Mouse (Mus musculus) heart, embryonic 13.5 days (tissue): ENCODE measurements around the gene Spin2g. TPM values are rescaled to one million over a fixed set of nuclear protein-coding genes. Genes with fewer than 3 reads are reported as not detected.
"Not testable (repeated sequence)": the region's sequence is repeated elsewhere in the genome, so short reads cannot be mapped to it uniquely, and the experiment has no call there.

Source experiments
- ATAC-seq: fragments of 200-750 bp; cut with Nextera tagmentation; 2 replicates; pipeline ENCODE4 v1.8.0; 2017; ENCODE audit warnings: moderate TSS enrichment; ENCODE audit not compliant: insufficient number of reproducible peaks, low FRiP score, low TSS enrichment; ENCODE audit errors: extremely low read depth
- H3K27ac ChIP-seq: fragments of 300-500 bp; sonication (generic); replicated peaks from 2 replicates; pipeline ENCODE4 v1.5.1; 2015; ENCODE audit warnings: moderate library complexity, mild to moderate bottlenecking, inconsistent platforms
- H3K27me3 ChIP-seq: fragments of 300-500 bp; sonication (generic); replicated peaks from 2 replicates; pipeline ENCODE4 v1.6.1; 2015; ENCODE audit warnings: mild to moderate bottlenecking, inconsistent platforms
- H3K36me3 ChIP-seq: fragments of 300-500 bp; sonication (generic); 2 replicates; pipeline ENCODE4 v1.6.1; 2015; ENCODE audit warnings: mild to moderate bottlenecking, inconsistent platforms
- H3K4me1 ChIP-seq: fragments of 300-500 bp; sonication (generic); 2 replicates; pipeline ENCODE4 v1.6.1; 2015; ENCODE audit warnings: inconsistent platforms
- H3K4me2 ChIP-seq: fragments of 300-500 bp; sonication (generic); 2 replicates; pipeline ENCODE4 v1.6.1; 2015; ENCODE audit warnings: inconsistent platforms, mild to moderate bottlenecking, moderate library complexity
- H3K4me3 ChIP-seq: fragments of 300-500 bp; sonication (generic); 2 replicates; pipeline ENCODE4 v1.5.1; 2015; ENCODE audit warnings: moderate library complexity, mild to moderate bottlenecking, inconsistent platforms
- H3K9ac ChIP-seq: fragments of 300-500 bp; sonication (generic); 2 replicates; pipeline ENCODE4 v1.6.1; 2015; ENCODE audit warnings: inconsistent platforms, mild to moderate bottlenecking, moderate library complexity
- H3K9me3 ChIP-seq: fragments of 300-500 bp; sonication (generic); 2 replicates; pipeline ENCODE4 v1.6.1; 2016; ENCODE audit warnings: inconsistent platforms
- WGBS: fragments of 180-500 bp; shearing (Covaris S2); methylation state at CpG from one replicate; pipeline ENCODE4 v1.1.7; 2015; ENCODE audit warnings: mixed read lengths; 5-methylcytosine and 5-hydroxymethylcytosine counted together
- polyA plus RNA-seq: library from polyadenylated mRNA; unstranded; fragments of >200 nt; fragmentation: Nextera tagmentation; extraction: Ambion mirVana; gene quantifications from 2 replicates; pipeline ENCODE4 v1.2.1, GENCODE M21; 2015

Spin2g gene
- not detected in 2 replicates for polyA plus RNA-seq

GRCm38 (mm10) chrX:34238633-34239032 lies at the start of gene Spin2g:
Gene Spin2g (minus strand): TSS chrX:34238733.
- H3K27ac ChIP-seq, H3K4me1 ChIP-seq, H3K27me3 ChIP-seq, ATAC-seq, H3K36me3 ChIP-seq, H3K4me2 ChIP-seq, H3K4me3 ChIP-seq, H3K9ac ChIP-seq, H3K9me3 ChIP-seq: not testable (repeated sequence)
- WGBS: 73% methylated on average over 6 of the region's 6 CpGs

Other genes with a start within 250 kb of the Spin2g start
- gene Btbd35f9, start 77.2 kb downstream of the Spin2g start, polyA plus RNA-seq: not detected in 2 replicates
- not detected in 2 replicates for gene Btbd35f8, start 211.8 kb upstream of the Spin2g start, polyA plus RNA-seq